Mouse (Mus musculus): ENCODE data around the gene Nf1. TPM values are rescaled to one million over a fixed set of nuclear protein-coding genes. Genes with fewer than 3 reads are reported as not detected.

Nf1 gene
- total RNA-seq, 2 experiments from 2014 or later, result 118 to 122 TPM

Other genes with a start within 250 kb of the Nf1 start
- gene Ksr1, start 193.3 kb upstream of the Nf1 start, total RNA-seq (2021), result 100 to 1,000 TPM in 1 of 2 experiments, 10 to 100 TPM in 1; 94.1 to 106 TPM
- gene Wsb1, start 85.0 kb upstream of the Nf1 start, total RNA-seq (2021), result 100 to 1,000 TPM in 1 of 2 experiments, 10 to 100 TPM in 1; 93.4 to 122 TPM
- gene Gm9964, start 42.8 kb upstream of the Nf1 start, total RNA-seq (2021), result 1 to 10 TPM in 1 of 2 experiments, not detected in 1; 1.6 TPM
- 10 to 100 TPM; 54.2 to 60.6 TPM for gene Omg, start 164.4 kb downstream of the Nf1 start, total RNA-seq (2021)
- 1 to 10 TPM in 1 of 2 experiments, under 1 TPM in 1; 0.80 to 1.0 TPM for gene Evi2b, start 184.1 kb downstream of the Nf1 start, total RNA-seq (2021)
- under 1 TPM in 1 of 2 experiments, not detected in 1; 0.13 TPM for gene Evi2, start 190.9 kb downstream of the Nf1 start, total RNA-seq (2021)
- gene Evi2a, start 190.9 kb downstream of the Nf1 start, total RNA-seq (2021), result 1 to 10 TPM; 3.7 to 4.0 TPM

All from layer of hippocampus, postnatal 10 days (tissue).